Mouse (Mus musculus): Measurements from ENCODE around the gene Chuk. TPM values are rescaled to one million over a fixed set of nuclear protein-coding genes. Genes with fewer than 3 reads are reported as not detected.

The Chuk gene
- polyA plus RNA-seq, 1 experiment: 12.4 TPM

GRCm38 (mm10) chr19:44145702-44146567 is 38.7 kb upstream of the Chuk start, which contains the start of gene Bloc1s2:
Gene Bloc1s2 (minus strand): TSS chr19:44146446.
- Histone ChIP-seq H3K4me1 (ENCODE audit: control insufficient read depth, insufficient read depth, insufficient read length, low read length) (peaks cover 6% of the 10 kb centered on the region; the same call in 1 of the 2 replicates), H3K4me3 (ENCODE audit: low read depth, low read length) (peak within 1 kb of the TSS; percentile 64), H3K27ac (ENCODE audit: insufficient read depth, low read depth, low read length) (0 out of 2 replicates have a peak within 1 kb of the TSS, but pooled peaks have one; percentile 3), H3K36me3 (ENCODE audit: control insufficient read depth, insufficient read depth, low read length) (peaks cover 18% of the 10 kb centered on the region), H3K27me3 (ENCODE audit: control insufficient read depth, insufficient read depth, low read length) (no peaks in the 10 kb centered on the region; the same call in 1 of the 2 replicates)
- no peak for TF ChIP-seq CTCF (IDR thresholded peaks at IDR 0.05; ENCODE audit: extremely low read depth, insufficient read length, insufficient replicate concordance, low read depth, low read length)
- peak; percentile 63 for TF ChIP-seq POLR2A (IDR thresholded peaks at IDR 0.05; ENCODE audit: low read depth, low read length)
- 1% methylated on average over 46 of the region's 46 CpGs for WGBS

DNA sequence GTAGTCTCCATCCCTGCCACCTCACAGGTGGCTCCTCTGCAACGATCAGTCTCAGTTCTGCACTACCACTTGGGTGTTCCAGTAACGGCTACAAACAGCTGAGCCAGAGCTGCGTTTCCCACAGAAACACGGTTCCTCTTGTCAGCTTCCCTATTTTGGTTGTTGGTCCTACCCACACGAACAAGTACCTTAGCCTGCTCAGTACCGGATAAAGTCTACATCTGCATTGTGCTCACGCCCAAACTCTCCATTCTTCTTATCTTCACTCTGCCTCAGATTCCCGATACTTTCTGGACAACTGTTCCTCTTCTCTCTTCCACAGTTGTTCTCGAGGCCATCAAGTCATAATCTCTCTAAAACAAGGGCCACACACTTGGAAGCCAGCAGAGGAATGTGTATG is 37.1 kb upstream of the Chuk start:
- H3K4me3 ChIP-seq (ENCODE audit: low read depth, low read length): no peak overlapping the region
- WGBS: 71% methylated on average over 9 of the region's 9 CpGs
- peaks cover 24% of the 10 kb centered on the region for H3K36me3 ChIP-seq (ENCODE audit: control insufficient read depth, insufficient read depth, low read length)
- no peak for TF ChIP-seq POLR2A (IDR thresholded peaks at IDR 0.05; ENCODE audit: low read depth, low read length)
- TF ChIP-seq CTCF (IDR thresholded peaks at IDR 0.05; ENCODE audit: extremely low read depth, insufficient read length, insufficient replicate concordance, low read depth, low read length): no peak
- no peaks in the 10 kb centered on the region; the same call in 1 of the 2 replicates for H3K27me3 ChIP-seq (ENCODE audit: control insufficient read depth, insufficient read depth, low read length)
- no peak overlapping the region for H3K27ac ChIP-seq (ENCODE audit: insufficient read depth, low read depth, low read length)
- peaks cover 6% of the 10 kb centered on the region; the same call in 1 of the 2 replicates for H3K4me1 ChIP-seq (ENCODE audit: control insufficient read depth, insufficient read depth, insufficient read length, low read length)

DNA sequence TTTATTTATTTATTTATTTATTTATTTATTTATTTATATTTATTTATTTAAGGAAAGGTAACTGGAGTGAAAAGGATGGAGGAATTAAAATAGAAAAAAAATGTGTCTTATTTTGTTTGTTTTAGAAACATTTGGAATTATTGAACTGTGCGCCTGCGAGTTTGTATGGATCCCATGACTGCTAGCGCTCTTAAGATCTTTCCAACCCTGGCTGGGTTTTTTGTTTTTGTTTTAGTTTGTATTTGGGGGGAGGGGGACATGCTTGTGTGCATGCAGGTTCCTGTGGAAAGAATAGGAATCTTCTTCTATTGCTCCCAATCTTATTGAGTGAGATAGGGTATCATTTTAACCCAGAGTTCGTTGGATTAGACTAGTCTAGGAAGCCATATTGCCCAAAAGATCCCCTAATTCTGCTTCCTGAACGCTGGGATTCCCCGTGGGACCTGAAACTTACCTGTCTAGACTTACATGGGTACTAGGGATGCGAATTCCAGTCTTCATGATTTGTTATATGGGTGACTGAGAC is 28.7 kb upstream of the Chuk start:
- Histone ChIP-seq H3K36me3 (ENCODE audit: control insufficient read depth, insufficient read depth, low read length) (peaks cover 11% of the 10 kb centered on the region), H3K27ac (ENCODE audit: insufficient read depth, low read depth, low read length) (no peak overlapping the region), H3K4me1 (ENCODE audit: control insufficient read depth, insufficient read depth, insufficient read length, low read length) (peaks cover 2% of the 10 kb centered on the region; the same call in 1 of the 2 replicates), H3K4me3 (ENCODE audit: low read depth, low read length) (no peak overlapping the region), H3K27me3 (ENCODE audit: control insufficient read depth, insufficient read depth, low read length) (no peaks in the 10 kb centered on the region)
- TF ChIP-seq POLR2A (IDR thresholded peaks at IDR 0.05; ENCODE audit: low read depth, low read length) (no peak), CTCF (IDR thresholded peaks at IDR 0.05; ENCODE audit: extremely low read depth, insufficient read length, insufficient replicate concordance, low read depth, low read length) (no peak)
- 31% methylated on average over 7 of the region's 7 CpGs for WGBS

GRCm38 (mm10) chr19:44135072-44135959 is 28.0 kb upstream of the Chuk start, which contains the start of gene Cwf19l1:
Gene Cwf19l1 (minus strand): TSS chr19:44135876.
- no peak for TF ChIP-seq CTCF (IDR thresholded peaks at IDR 0.05; ENCODE audit: extremely low read depth, insufficient read length, insufficient replicate concordance, low read depth, low read length)
- Histone ChIP-seq H3K27ac (ENCODE audit: insufficient read depth, low read depth, low read length) (peak within 1 kb of the TSS; percentile 37), H3K36me3 (ENCODE audit: control insufficient read depth, insufficient read depth, low read length) (peaks cover 15% of the 10 kb centered on the region), H3K27me3 (ENCODE audit: control insufficient read depth, insufficient read depth, low read length) (no peaks in the 10 kb centered on the region), H3K4me3 (ENCODE audit: low read depth, low read length) (peak within 1 kb of the TSS; percentile 86), H3K4me1 (ENCODE audit: control insufficient read depth, insufficient read depth, insufficient read length, low read length) (peaks cover 2% of the 10 kb centered on the region; the same call in 1 of the 2 replicates)
- WGBS: under 1% methylated on average over 45 of the region's 45 CpGs

- 82% methylated on average over 5 of the region's 5 CpGs for WGBS
Measured at GRCm38 (mm10) chr19:44132917-44133316, 25.6 kb upstream of the Chuk start.

DNA sequence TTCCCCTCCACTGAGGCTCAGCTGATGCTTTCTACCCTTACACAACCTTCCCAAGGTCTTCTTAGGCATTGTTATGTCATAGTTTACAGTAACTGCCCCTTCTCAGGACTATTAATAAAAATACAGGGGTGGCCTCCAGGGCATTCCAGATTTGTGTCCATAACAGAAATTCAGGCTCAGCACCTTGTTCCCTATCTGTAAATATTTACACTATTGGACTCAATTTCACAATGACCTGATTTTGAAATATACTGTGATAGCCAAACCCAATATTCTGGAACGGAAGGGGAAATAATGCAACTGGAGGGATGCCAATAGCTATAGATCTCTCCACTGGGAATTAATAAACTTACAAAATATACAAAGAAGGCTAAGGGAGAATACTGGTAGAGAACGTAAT is 21.3 kb upstream of the Chuk start:
- TF ChIP-seq POLR2A (IDR thresholded peaks at IDR 0.05; ENCODE audit: low read depth, low read length): no peak
- TF ChIP-seq CTCF (IDR thresholded peaks at IDR 0.05; ENCODE audit: extremely low read depth, insufficient read length, insufficient replicate concordance, low read depth, low read length): no peak
- WGBS: 43% methylated on average over 2 of the region's 2 CpGs

More at GRCm38 (mm10) chr19:44132917-44133316, 25.6 kb upstream of the Chuk start:
- no peaks in the 10 kb centered on the region for H3K27me3 ChIP-seq (ENCODE audit: control insufficient read depth, insufficient read depth, low read length)
- H3K27ac ChIP-seq (ENCODE audit: insufficient read depth, low read depth, low read length): no peak overlapping the region
- peaks cover 2% of the 10 kb centered on the region; the same call in 1 of the 2 replicates for H3K4me1 ChIP-seq (ENCODE audit: control insufficient read depth, insufficient read depth, insufficient read length, low read length)
- TF ChIP-seq CTCF (IDR thresholded peaks at IDR 0.05; ENCODE audit: extremely low read depth, insufficient read length, insufficient replicate concordance, low read depth, low read length) (no peak), POLR2A (IDR thresholded peaks at IDR 0.05; ENCODE audit: low read depth, low read length) (no peak)
- H3K36me3 ChIP-seq (ENCODE audit: control insufficient read depth, insufficient read depth, low read length): peaks cover 18% of the 10 kb centered on the region
- no peak overlapping the region for H3K4me3 ChIP-seq (ENCODE audit: low read depth, low read length)

More for the DNA sequence above, 21.3 kb upstream of the Chuk start:
- no peak overlapping the region for H3K27ac ChIP-seq (ENCODE audit: insufficient read depth, low read depth, low read length)
- H3K36me3 ChIP-seq (ENCODE audit: control insufficient read depth, insufficient read depth, low read length): peaks cover 51% of the 10 kb centered on the region
- H3K4me3 ChIP-seq (ENCODE audit: low read depth, low read length): no peak overlapping the region
- no peaks in the 10 kb centered on the region for H3K27me3 ChIP-seq (ENCODE audit: control insufficient read depth, insufficient read depth, low read length)
- no peaks in the 10 kb centered on the region for H3K4me1 ChIP-seq (ENCODE audit: control insufficient read depth, insufficient read depth, insufficient read length, low read length)

Data from small intestine, adult 2 months (tissue).